Mouse (Mus musculus) leukemia stem cell, adult 10-12 weeks (primary cell): ENCODE data around the gene Dnajc28. TPM values are rescaled to one million over a fixed set of nuclear protein-coding genes. Genes with fewer than 3 reads are reported as not detected.

Source experiments
- polyA plus RNA-seq: library from polyadenylated mRNA; stranded (reverse); fragments of >175 nt; gene quantifications from 2 replicates; pipeline ENCODE4 v1.2.3, GENCODE M21; 2012; ENCODE audit warnings: low replicate concordance

Gene Dnajc28
- polyA plus RNA-seq = 0.97 and 1.1 TPM in 2 replicates

GRCm38 (mm10) chr16:91618511-91619501 lies at the start of gene Dnajc28:
Gene Dnajc28 (minus strand): TSS chr16:91619026.

GRCm38 (mm10) chr16:91647461-91648219 lies 28.8 kb upstream of the Dnajc28 start, which contains the start of gene Son:
Gene Son (plus strand): TSS chr16:91647506.

GRCm38 (mm10) chr16:91646681-91647419 lies 28.0 kb upstream of the Dnajc28 start, which contains the start of gene Gart:
Gene Gart (minus strand): TSS chr16:91646952.

GRCm38 (mm10) chr16:91597672-91598010 lies 21.2 kb downstream of the Dnajc28 start, which contains the start of gene Tmem50b:
Gene Tmem50b (minus strand): TSS chr16:91597800.

Other genes with a start within 250 kb of the Dnajc28 start
- gene Ifnar2, start 246.2 kb downstream of the Dnajc28 start, polyA plus RNA-seq = 44.2 and 71.6 TPM in 2 replicates
- gene Gm21970, start 227.3 kb downstream of the Dnajc28 start, polyA plus RNA-seq = not detected in 2 replicates
- 10.3 and 11.9 TPM in 2 replicates for gene Il10rb, start 212.9 kb downstream of the Dnajc28 start, polyA plus RNA-seq
- 5.5 and 6.8 TPM in 2 replicates for gene Ifnar1, start 133.8 kb downstream of the Dnajc28 start, polyA plus RNA-seq
- 21.4 and 46.2 TPM in 2 replicates for gene Ifngr2, start 72.0 kb downstream of the Dnajc28 start, polyA plus RNA-seq
- gene Tmem50b, start 21.2 kb downstream of the Dnajc28 start, polyA plus RNA-seq = 0.30 and 1.6 TPM in 2 replicates
- 151 and 211 TPM in 2 replicates for gene Gart, start 27.9 kb upstream of the Dnajc28 start, polyA plus RNA-seq
- gene Son, start 28.5 kb upstream of the Dnajc28 start, polyA plus RNA-seq = 41.8 and 57.8 TPM in 2 replicates
- gene Donson, start 69.7 kb upstream of the Dnajc28 start, polyA plus RNA-seq = 75.3 and 84.4 TPM in 2 replicates
- 1.1 and 2.3 TPM in 2 replicates for gene Cryzl1, start 109.9 kb upstream of the Dnajc28 start, polyA plus RNA-seq
- gene Itsn1, start 110.3 kb upstream of the Dnajc28 start, polyA plus RNA-seq = 24.1 and 41.3 TPM in 2 replicates